Mouse (Mus musculus) R1 (cell line): ENCODE data around the gene Rock2.
A peak's percentile ranks its signal among the peaks of the same experiment; 100 is the strongest.

Source experiments
- DNase-seq: peaks from one replicate; pipeline ENCODE4 v3.0.0-alpha.2; 2018; ENCODE audit warnings: low read depth, low spot score

Rock2 gene

GRCm38 (mm10) chr12:16870405-16871068 is 24.2 kb upstream of the Rock2 start:
- peak; percentile 46 for DNase-seq

GRCm38 (mm10) chr12:16872006-16872405 is 22.7 kb upstream of the Rock2 start:
- no peak for DNase-seq

- no peak for DNase-seq
Measured at GRCm38 (mm10) chr12:16872926-16873464, 21.7 kb upstream of the Rock2 start.

- no peak for DNase-seq
Measured at GRCm38 (mm10) chr12:16873549-16873948, 21.1 kb upstream of the Rock2 start.

- no peak for DNase-seq
Measured at GRCm38 (mm10) chr12:16874086-16874485, 20.6 kb upstream of the Rock2 start.

GRCm38 (mm10) chr12:16875269-16875668 is 19.4 kb upstream of the Rock2 start:
- no peak for DNase-seq

- no peak for DNase-seq
Measured at GRCm38 (mm10) chr12:16875678-16876077, 19.0 kb upstream of the Rock2 start.

GRCm38 (mm10) chr12:16876667-16877066 is 18.0 kb upstream of the Rock2 start:
- no peak for DNase-seq

- no peak for DNase-seq
Measured at GRCm38 (mm10) chr12:16877141-16877540, 17.6 kb upstream of the Rock2 start.

- no peak for DNase-seq
Measured at GRCm38 (mm10) chr12:16877679-16878078, 17.0 kb upstream of the Rock2 start.

- no peak for DNase-seq
Measured at GRCm38 (mm10) chr12:16879369-16879768, 15.3 kb upstream of the Rock2 start.

- DNase-seq: no peak
Measured at GRCm38 (mm10) chr12:16880077-16880476, 14.6 kb upstream of the Rock2 start.

- no peak for DNase-seq
Measured at GRCm38 (mm10) chr12:16882442-16882841, 12.3 kb upstream of the Rock2 start.

- no peak for DNase-seq
Measured at GRCm38 (mm10) chr12:16883111-16883510, 11.6 kb upstream of the Rock2 start.

- DNase-seq: no peak
Measured at GRCm38 (mm10) chr12:16884534-16884933, 10.2 kb upstream of the Rock2 start.

- DNase-seq: no peak
Measured at GRCm38 (mm10) chr12:16886354-16886753, 8.3 kb upstream of the Rock2 start.

GRCm38 (mm10) chr12:16893039-16893438 is 1.7 kb upstream of the Rock2 start:
- no peak for DNase-seq

- DNase-seq: no peak
Measured at GRCm38 (mm10) chr12:16893656-16894395, 869 bp upstream of the Rock2 start.

- DNase-seq: peak; percentile 66
Measured at GRCm38 (mm10) chr12:16895221-16895928, 680 bp downstream of the Rock2 start.

GRCm38 (mm10) chr12:16896073-16896789 is 1.5 kb downstream of the Rock2 start:
- no peak for DNase-seq

GRCm38 (mm10) chr12:16897225-16897624 is 2.5 kb downstream of the Rock2 start:
- peak; percentile 61 for DNase-seq

- peak; percentile 37 for DNase-seq
Measured at GRCm38 (mm10) chr12:16898221-16898620, 3.5 kb downstream of the Rock2 start.
